Mouse (Mus musculus) cerebellum, adult 2 months (tissue): ENCODE data around the gene Trappc1. TPM values are rescaled to one million over a fixed set of nuclear protein-coding genes. Genes with fewer than 3 reads are reported as not detected.
A peak's percentile ranks its signal among the peaks of the same experiment; 100 is the strongest.

Experiments
- DNase-seq, 2 experiments: peaks; one replicate each; pipeline ENCODE4 v3.0.0; 2021
- H3K27ac ChIP-seq: fragments of 200-500 bp; 2 replicates; pipeline ENCODE4 v1.5.1; 2012; ENCODE audit warnings: low read length, control low read depth, inconsistent platforms; ENCODE audit not compliant: insufficient read depth
- H3K27me3 ChIP-seq: fragments of 200-500 bp; 2 replicates; pipeline ENCODE4 v1.6.1; 2012; ENCODE audit warnings: inconsistent platforms, mild to moderate bottlenecking, low read length, moderate library complexity; ENCODE audit not compliant: control insufficient read depth, insufficient read depth
- H3K4me1 ChIP-seq: fragments of 200-500 bp; 2 replicates; pipeline ENCODE4 v1.6.1; 2011; ENCODE audit warnings: low read length; ENCODE audit not compliant: control insufficient read depth, insufficient read depth
- H3K4me3 ChIP-seq: fragments of 200-500 bp; replicated peaks from 2 replicates; pipeline ENCODE3; 2011; ENCODE audit warnings: mild to moderate bottlenecking, low read depth, low read length, control low read depth; ENCODE audit not compliant: insufficient read depth
- CTCF ChIP-seq: fragments of 200-500 bp; IDR thresholded peaks from 2 replicates; pipeline ENCODE4 v1.5.1; 2011; ENCODE audit warnings: low read depth, mild to moderate bottlenecking, control low read depth, low read length, moderate library complexity, borderline replicate concordance; ENCODE audit not compliant: insufficient read depth
- POLR2A ChIP-seq: fragments of 200-500 bp; IDR thresholded peaks from 2 replicates; pipeline ENCODE4 v1.6.1; 2011; ENCODE audit warnings: low read length, control low read depth, borderline replicate concordance; ENCODE audit not compliant: insufficient read depth
- WGBS: fragments of 180-500 bp; shearing (Covaris S2); methylation state at CpG from one replicate; pipeline ENCODE4 v1.1.7; 2018; 5-methylcytosine and 5-hydroxymethylcytosine counted together
- polyA plus RNA-seq: library from polyadenylated mRNA; depleted of rRNA; stranded (reverse); fragments of >200 nt; gene quantifications from 2 replicates; pipeline ENCODE4 v1.2.3, GENCODE M21; 2012

Gene Trappc1
- polyA plus RNA-seq, 1 experiment = 81.4 TPM

- WGBS = 46% methylated on average over 7 of the region's 7 CpGs
- Histone ChIP-seq H3K27ac (no peak overlapping the region), H3K27me3 (no peaks in the 10 kb centered on the region), H3K4me1 (peaks cover 19% of the 10 kb centered on the region), H3K4me3 (no peak overlapping the region)
- TF ChIP-seq POLR2A = no peak
- no peak for TF ChIP-seq CTCF
- no peak for DNase-seq
Observed at GRCm38 (mm10) chr11:69362021-69362420, 38.2 kb downstream of the Trappc1 start.

- no peaks in the 10 kb centered on the region for H3K27me3 ChIP-seq
- H3K27ac ChIP-seq = no peak overlapping the region
- TF ChIP-seq POLR2A = no peak
- no peak for TF ChIP-seq CTCF
- no peak overlapping the region for H3K4me3 ChIP-seq
- 92% methylated on average over 2 of the region's 2 CpGs for WGBS
- no peak for DNase-seq
- H3K4me1 ChIP-seq = peaks cover 19% of the 10 kb centered on the region
Observed at GRCm38 (mm10) chr11:69362479-69362878, 38.7 kb downstream of the Trappc1 start.

- TF ChIP-seq POLR2A (no peak), CTCF (no peak)
- Histone ChIP-seq H3K27me3 (no peaks in the 10 kb centered on the region), H3K4me1 (peaks cover 26% of the 10 kb centered on the region), H3K27ac (0 out of 2 replicates have a peak overlapping the region, but pooled peaks have one; percentile 18), H3K4me3 (no peak overlapping the region)
- 46% methylated on average over 8 of the region's 8 CpGs for WGBS
- no peak for DNase-seq
Observed at GRCm38 (mm10) chr11:69364376-69364775, 40.6 kb downstream of the Trappc1 start.

- H3K27me3 ChIP-seq = no peaks in the 10 kb centered on the region
- peak; percentile 89 to 90 for DNase-seq
- TF ChIP-seq CTCF (no peak), POLR2A (no peak)
- 5% methylated on average over 6 of the region's 6 CpGs for WGBS
- peak overlapping the region; percentile 60; the same call in 1 of the 2 replicates for H3K27ac ChIP-seq
- H3K4me1 ChIP-seq = peaks cover 26% of the 10 kb centered on the region
- no peak overlapping the region for H3K4me3 ChIP-seq
Observed at GRCm38 (mm10) chr11:69364910-69365309, 41.1 kb downstream of the Trappc1 start.

- Histone ChIP-seq H3K27ac (peak overlapping the region; percentile 60), H3K4me1 (peaks cover 26% of the 10 kb centered on the region), H3K4me3 (peak overlapping the region; percentile 54), H3K27me3 (no peaks in the 10 kb centered on the region)
- no peak for DNase-seq
- WGBS = 36% methylated on average over 6 of the region's 6 CpGs
- TF ChIP-seq CTCF (no peak), POLR2A (no peak)
Observed at GRCm38 (mm10) chr11:69365722-69366121, 41.9 kb downstream of the Trappc1 start.

- DNase-seq = peak; percentile 79 to 80
- no peak for TF ChIP-seq POLR2A
- no peak for TF ChIP-seq CTCF
- peaks cover 26% of the 10 kb centered on the region for H3K4me1 ChIP-seq
- H3K27me3 ChIP-seq = no peaks in the 10 kb centered on the region
- peak overlapping the region; percentile 54 for H3K4me3 ChIP-seq
- peak overlapping the region; percentile 60 for H3K27ac ChIP-seq
- WGBS = 1% methylated on average over 26 of the region's 26 CpGs
Observed at GRCm38 (mm10) chr11:69366157-69366854, 42.5 kb downstream of the Trappc1 start.

GRCm38 (mm10) chr11:69366855-69367615 lies 43.3 kb downstream of the Trappc1 start:
- peaks cover 32% of the 10 kb centered on the region for H3K4me1 ChIP-seq
- under 1% methylated on average over 22 of the region's 22 CpGs for WGBS
- no peak for DNase-seq

More at GRCm38 (mm10) chr11:69366855-69367615, 43.3 kb downstream of the Trappc1 start:
- no peak overlapping the region for H3K27ac ChIP-seq
- peak overlapping the region; percentile 54 for H3K4me3 ChIP-seq
- TF ChIP-seq POLR2A = no peak
- TF ChIP-seq CTCF = no peak
- no peaks in the 10 kb centered on the region for H3K27me3 ChIP-seq
